Mouse (Mus musculus) erythroblast, embryonic 14.5 days (primary cell): Measurements from ENCODE around the gene Ffar1.

Experiments used
- GATA1 ChIP-seq: IDR thresholded peaks from 2 replicates; pipeline ENCODE4 v1.6.1; 2012; ENCODE audit warnings: low read length, inconsistent platforms, mixed read lengths
- TAL1 ChIP-seq: IDR thresholded peaks from 3 replicates; pipeline ENCODE4 v1.6.1; 2012; ENCODE audit warnings: low read length, inconsistent platforms, mixed read lengths

- TF ChIP-seq TAL1 (no peak), GATA1 (no peak)
Observed at GRCm38 (mm10) chr7:30837277-30837676, 24.1 kb downstream of the Ffar1 start.
